Mouse (Mus musculus) layer of hippocampus, adult 11-12 months (tissue): Measurements from ENCODE around the gene Abca8a.
"Not testable (repeated sequence)": the region's sequence is repeated elsewhere in the genome, so short reads cannot be mapped to it uniquely, and the experiment has no call there.

Experiments
- DNase-seq: peaks from one replicate; pipeline ENCODE4 v3.0.0; 2022; ENCODE audit warnings: low spot score

Abca8a gene

DNA sequence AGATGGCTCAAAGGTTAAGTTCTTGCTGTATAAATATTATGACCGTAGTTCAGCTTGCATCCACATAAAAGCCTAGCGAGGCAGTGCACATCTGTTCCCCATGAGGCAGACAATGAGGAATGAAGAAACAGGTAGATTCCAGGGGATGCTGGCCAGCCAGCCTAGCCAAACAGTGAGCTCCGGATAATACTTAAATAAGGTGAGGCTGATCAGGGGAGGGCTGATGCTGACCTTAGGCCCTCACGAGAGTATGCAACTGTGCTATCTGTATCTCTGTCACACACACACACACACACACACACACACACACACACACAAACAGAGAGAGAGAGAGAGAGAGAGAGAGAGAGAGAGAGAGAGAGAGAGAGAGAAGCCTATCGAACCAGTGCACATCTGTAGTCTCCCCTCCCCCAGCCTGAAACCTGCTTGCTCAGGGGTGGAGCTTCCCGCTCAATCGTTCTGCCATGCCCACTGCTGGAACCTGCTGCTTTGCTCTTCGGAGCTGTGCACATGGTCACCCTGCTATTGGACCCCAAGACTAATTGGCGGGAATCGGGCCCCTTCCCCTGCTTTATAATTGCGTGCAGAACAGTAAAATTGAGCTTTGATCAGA lies 108.2 kb downstream of the Abca8a start:
- DNase-seq, result not testable (repeated sequence)

DNA sequence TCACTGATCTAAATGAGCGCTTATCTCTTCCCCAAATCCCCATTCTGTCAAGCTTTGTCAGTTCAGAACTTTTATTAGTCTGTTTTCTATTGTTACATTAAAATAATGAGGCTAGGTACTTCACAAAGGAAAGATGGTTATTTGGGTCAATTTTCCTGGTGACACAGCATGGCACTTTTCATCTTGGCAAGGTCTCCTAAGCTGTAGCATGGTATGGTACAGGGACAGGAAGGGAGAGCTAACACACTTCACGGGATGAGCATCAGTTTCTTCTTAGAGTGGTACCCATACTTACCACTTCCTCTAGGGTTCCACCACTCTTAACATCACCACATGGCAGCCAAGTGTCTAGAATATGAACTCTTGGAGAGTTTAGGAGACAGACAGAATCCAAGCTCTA lies 113.9 kb downstream of the Abca8a start:
- no peak for DNase-seq
